Mouse (Mus musculus): ENCODE results near the gene Sypl2. TPM values are rescaled to one million over a fixed set of nuclear protein-coding genes. Genes with fewer than 3 reads are reported as not detected.

Sypl2 gene
- polyA plus RNA-seq, 1 experiment = 3.1 TPM

GRCm38 (mm10) chr3:108165532-108166315 is 60.7 kb downstream of the Sypl2 start:
- Histone ChIP-seq H3K4me3 (replicated peaks; ENCODE audit: extremely low read depth, low read depth, low read length) (no peak overlapping the region), H3K4me1 (ENCODE audit: control insufficient read depth, insufficient read depth, low read length) (no peaks in the 10 kb centered on the region)
- no peak for DNase-seq
- TF ChIP-seq POLR2A (IDR thresholded peaks at IDR 0.05; ENCODE audit: borderline replicate concordance, extremely low read depth, low read depth, low read length) (no peak), CTCF (IDR thresholded peaks at IDR 0.05; ENCODE audit: insufficient read depth, low read length) (no peak)
- WGBS = 59% methylated on average over 10 of the region's 10 CpGs

- WGBS = 16% methylated on average over 9 of the region's 9 CpGs
- no peak for TF ChIP-seq POLR2A (IDR thresholded peaks at IDR 0.05; ENCODE audit: borderline replicate concordance, extremely low read depth, low read depth, low read length)
- peak; percentile 98 for TF ChIP-seq CTCF (IDR thresholded peaks at IDR 0.05; ENCODE audit: insufficient read depth, low read length)
- Histone ChIP-seq H3K4me1 (ENCODE audit: control insufficient read depth, insufficient read depth, low read length) (no peaks in the 10 kb centered on the region), H3K4me3 (replicated peaks; ENCODE audit: extremely low read depth, low read depth, low read length) (no peak overlapping the region)
- DNase-seq = peak; percentile 81
Measured at GRCm38 (mm10) chr3:108164807-108165206, 61.6 kb downstream of the Sypl2 start.

DNA sequence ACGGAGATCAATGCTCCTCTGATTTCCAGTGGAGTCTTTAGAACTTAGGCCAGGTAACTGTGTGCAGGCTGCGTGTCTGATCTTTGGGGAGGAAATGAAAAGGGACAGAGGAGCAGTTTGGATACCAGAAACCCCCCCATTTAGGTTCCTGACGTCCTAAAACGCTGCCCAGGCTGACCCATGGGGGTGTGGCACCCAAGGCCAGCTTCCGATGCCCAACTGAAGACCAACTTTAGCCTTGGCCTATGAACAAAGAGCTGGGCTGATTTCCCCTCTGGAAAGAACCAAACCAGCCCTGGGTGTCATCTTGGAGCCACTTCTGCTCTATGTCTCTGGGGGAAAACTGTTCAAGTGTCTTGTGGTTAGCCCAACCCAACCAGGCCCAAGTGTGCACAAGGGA is 62.4 kb downstream of the Sypl2 start:
- 60% methylated on average over 5 of the region's 5 CpGs for WGBS
- TF ChIP-seq CTCF (IDR thresholded peaks at IDR 0.05; ENCODE audit: insufficient read depth, low read length) (no peak), POLR2A (IDR thresholded peaks at IDR 0.05; ENCODE audit: borderline replicate concordance, extremely low read depth, low read depth, low read length) (no peak)
- Histone ChIP-seq H3K4me1 (ENCODE audit: control insufficient read depth, insufficient read depth, low read length) (no peaks in the 10 kb centered on the region), H3K4me3 (replicated peaks; ENCODE audit: extremely low read depth, low read depth, low read length) (no peak overlapping the region)
- no peak for DNase-seq

Other genes with a start within 250 kb of the Sypl2 start
- gene Gstm2, start 240.2 kb downstream of the Sypl2 start, polyA plus RNA-seq (2012; rRNA removed) = 183 and 285 TPM in 2 replicates
- gene Gstm1, start 208.7 kb downstream of the Sypl2 start, polyA plus RNA-seq (2012; rRNA removed) = 1,241 and 1,426 TPM in 2 replicates
- 11.7 and 17.9 TPM in 2 replicates for gene Gstm4, start 181.8 kb downstream of the Sypl2 start, polyA plus RNA-seq (2012; rRNA removed)
- 77.5 and 84.7 TPM in 2 replicates for gene Ampd2, start 140.0 kb downstream of the Sypl2 start, polyA plus RNA-seq (2012; rRNA removed)
- gene Gnat2, start 133.9 kb downstream of the Sypl2 start, polyA plus RNA-seq (2012; rRNA removed) = 0.24 TPM in 1 of 2 replicates, not detected in the other
- gene Gnai3, start 80.5 kb downstream of the Sypl2 start, polyA plus RNA-seq (2012; rRNA removed) = 15.9 and 29.5 TPM in 2 replicates
- gene Gpr61, start 71.8 kb downstream of the Sypl2 start, polyA plus RNA-seq (2012; rRNA removed) = not detected in 2 replicates
- 22.3 and 27.1 TPM in 2 replicates for gene Amigo1, start 40.3 kb downstream of the Sypl2 start, polyA plus RNA-seq (2012; rRNA removed)
- gene Cyb561d1, start 25.4 kb downstream of the Sypl2 start, polyA plus RNA-seq (2012; rRNA removed) = 8.1 and 11.4 TPM in 2 replicates
- gene Atxn7l2, start 15.7 kb downstream of the Sypl2 start, polyA plus RNA-seq (2012; rRNA removed) = 8.6 and 10.5 TPM in 2 replicates
- 22.6 and 37.4 TPM in 2 replicates for gene Psma5, start 30.3 kb upstream of the Sypl2 start, polyA plus RNA-seq (2012; rRNA removed)
- gene Sort1, start 57.4 kb upstream of the Sypl2 start, polyA plus RNA-seq (2012; rRNA removed) = 104 and 141 TPM in 2 replicates
- gene Mybphl, start 138.3 kb upstream of the Sypl2 start, polyA plus RNA-seq (2012; rRNA removed) = 34.9 and 39.2 TPM in 2 replicates
- 2.3 and 2.4 TPM in 2 replicates for gene Psrc1, start 157.2 kb upstream of the Sypl2 start, polyA plus RNA-seq (2012; rRNA removed)
- 22.7 and 26.7 TPM in 2 replicates for gene Celsr2, start 188.9 kb upstream of the Sypl2 start, polyA plus RNA-seq (2012; rRNA removed)
- gene Sars, start 218.6 kb upstream of the Sypl2 start, polyA plus RNA-seq (2012; rRNA removed) = 29.4 and 48.0 TPM in 2 replicates